Mouse (Mus musculus) CH12.LX (cell line): ENCODE results near the gene Cd81. TPM values are rescaled to one million over a fixed set of nuclear protein-coding genes. Genes with fewer than 3 reads are reported as not detected.

Experiments used
- DNase-seq: peaks from one replicate; pipeline ENCODE4 v3.0.0-alpha.2; 2013; ENCODE audit errors: extremely low read depth
- H3K27ac ChIP-seq: 2 replicates; pipeline ENCODE4 v1.5.1; 2012; ENCODE audit warnings: low read depth, mild to moderate bottlenecking, control low read depth, moderate library complexity; ENCODE audit not compliant: insufficient read depth
- H3K27me3 ChIP-seq: replicated peaks from 2 replicates; pipeline ENCODE3; 2012; ENCODE audit warnings: inconsistent platforms
- H3K36me3 ChIP-seq, 2 experiments: replicated peaks in 1 of 2; 2 replicates each; pipeline versions ENCODE3 to v1.6.1; 2012; ENCODE audit warnings: inconsistent platforms in 1 of 2, low read length in 1 of 2, mild to moderate bottlenecking in 1 of 2, mixed read lengths in 1 of 2, moderate library complexity in 1 of 2; ENCODE audit not compliant: control insufficient read depth in 1 of 2, insufficient read depth in 1 of 2
- H3K4me1 ChIP-seq, 2 experiments: 2 replicates each; pipeline ENCODE4 v1.6.1; 2012; ENCODE audit warnings: inconsistent platforms in 1 of 2, moderate library complexity in 1 of 2; ENCODE audit not compliant: insufficient read depth in 2 of 2, control insufficient read depth in 1 of 2
- H3K4me2 ChIP-seq: 2 replicates; pipeline ENCODE4 v1.6.1; 2012; ENCODE audit warnings: low read depth, mild to moderate bottlenecking, control low read depth; ENCODE audit not compliant: poor library complexity, insufficient read depth, severe bottlenecking
- H3K4me3 ChIP-seq, 3 experiments: fragments of 150-350 bp in 1 of 3; sonication (generic) in 1 of 3; replicated peaks in 1 of 3; 2 replicates each; pipeline versions ENCODE3 to v1.5.1; 2011 to 2012; ENCODE audit warnings: low read depth in 2 of 3, low read length in 2 of 3, mild to moderate bottlenecking in 2 of 3, moderate library complexity in 2 of 3, control low read depth in 1 of 3, improper control_type of control experiment in 1 of 3, inconsistent platforms in 1 of 3, mixed read lengths in 1 of 3; ENCODE audit not compliant: poor library complexity in 1 of 3
- H3K79me2 ChIP-seq: replicated peaks from 2 replicates; pipeline ENCODE4 v1.6.1; 2012; ENCODE audit warnings: mild to moderate bottlenecking, moderate library complexity; ENCODE audit not compliant: control insufficient read depth, poor library complexity, insufficient read depth, severe bottlenecking; ENCODE audit errors: extremely low read depth
- H3K9ac ChIP-seq: 2 replicates; pipeline ENCODE4 v1.6.1; 2012; ENCODE audit warnings: low read depth, mild to moderate bottlenecking, control low read depth, moderate library complexity; ENCODE audit not compliant: insufficient read depth
- H3K9me3 ChIP-seq: replicated peaks from 2 replicates; pipeline ENCODE3; 2012; ENCODE audit warnings: low read length, inconsistent platforms, mixed read lengths
- CHD1 ChIP-seq: IDR thresholded peaks from 2 replicates; pipeline ENCODE4 v1.6.1; 2012; ENCODE audit warnings: low read depth, low read length, improper control_type of control experiment, inconsistent platforms
- CHD2 ChIP-seq: IDR thresholded peaks from 2 replicates; pipeline ENCODE4 v1.6.1; 2011; ENCODE audit warnings: low read length, improper control_type of control experiment
- E2F4 ChIP-seq: IDR thresholded peaks from 2 replicates; pipeline ENCODE4 v1.6.1; 2011; ENCODE audit warnings: low read depth, low read length, improper control_type of control experiment; ENCODE audit not compliant: insufficient replicate concordance
- GABPA ChIP-seq: IDR thresholded peaks from 2 replicates; pipeline ENCODE4 v1.6.1; 2012; ENCODE audit warnings: low read depth, low read length, improper control_type of control experiment, inconsistent platforms; ENCODE audit not compliant: insufficient replicate concordance
- IRF4 ChIP-seq: IDR thresholded peaks from 2 replicates; pipeline ENCODE4 v1.6.1; 2014; ENCODE audit warnings: low read depth, mild to moderate bottlenecking, inconsistent platforms, low read length, improper control_type of control experiment
- JUND ChIP-seq: conservative IDR thresholded peaks from 2 replicates; pipeline ENCODE4 v1.6.1; 2011; ENCODE audit warnings: low read depth, low read length, improper control_type of control experiment
- MAFK ChIP-seq: IDR thresholded peaks from 2 replicates; pipeline ENCODE4 v1.6.1; 2011; ENCODE audit warnings: low read length, improper control_type of control experiment; ENCODE audit not compliant: insufficient replicate concordance
- MAX ChIP-seq: IDR thresholded peaks from 2 replicates; pipeline ENCODE4 v1.6.1; 2011; ENCODE audit warnings: low read length, improper control_type of control experiment
- MAZ ChIP-seq: IDR thresholded peaks from 2 replicates; pipeline ENCODE4 v1.6.1; 2012; ENCODE audit warnings: low read depth, mild to moderate bottlenecking, inconsistent platforms, low read length, improper control_type of control experiment, moderate library complexity
- MEF2A ChIP-seq: IDR thresholded peaks from 2 replicates; pipeline ENCODE4 v1.6.1; 2014; ENCODE audit warnings: low read depth, mild to moderate bottlenecking, inconsistent platforms, low read length, improper control_type of control experiment, borderline replicate concordance
- MXI1 ChIP-seq: IDR thresholded peaks from 2 replicates; pipeline ENCODE4 v1.6.1; 2011; ENCODE audit warnings: mild to moderate bottlenecking, low read depth, low read length, improper control_type of control experiment
- MYC ChIP-seq: IDR thresholded peaks from 2 replicates; pipeline ENCODE4 v1.6.1; 2011; ENCODE audit warnings: low read depth, mild to moderate bottlenecking, improper control_type of control experiment, low read length
- NELFE ChIP-seq: IDR thresholded peaks from 2 replicates; pipeline ENCODE4 v1.6.1; 2011; ENCODE audit warnings: low read depth, low read length, improper control_type of control experiment
- PAX5 ChIP-seq: IDR thresholded peaks from 2 replicates; pipeline ENCODE4 v1.6.1; 2012; ENCODE audit warnings: low read length, inconsistent platforms, mixed read lengths
- POLR2A ChIP-seq: IDR thresholded peaks from 2 replicates; pipeline ENCODE4 v1.6.1; 2011; ENCODE audit warnings: low read depth, mild to moderate bottlenecking, improper control_type of control experiment, low read length
- POLR2AphosphoS2 ChIP-seq: IDR thresholded peaks from 2 replicates; pipeline ENCODE4 v1.6.1; 2011; ENCODE audit warnings: low read depth, low read length, improper control_type of control experiment
- RCOR1 ChIP-seq: conservative IDR thresholded peaks from 2 replicates; pipeline ENCODE4 v1.6.1; 2012; ENCODE audit warnings: low read depth, mild to moderate bottlenecking, inconsistent platforms, low read length, improper control_type of control experiment
- SIN3A ChIP-seq: IDR thresholded peaks from 2 replicates; pipeline ENCODE4 v1.6.1; 2012; ENCODE audit warnings: low read length, improper control_type of control experiment, inconsistent platforms
- SMC3 ChIP-seq: IDR thresholded peaks from 2 replicates; pipeline ENCODE4 v1.6.1; 2011; ENCODE audit warnings: low read depth, low read length, improper control_type of control experiment
- TBP ChIP-seq: conservative IDR thresholded peaks from 2 replicates; pipeline ENCODE4 v1.6.1; 2011; ENCODE audit warnings: low read depth, low read length, improper control_type of control experiment
- TCF12 ChIP-seq: IDR thresholded peaks from 2 replicates; pipeline ENCODE4 v1.6.1; 2014; ENCODE audit warnings: low read depth, mild to moderate bottlenecking, inconsistent platforms, low read length, improper control_type of control experiment
- UBTF ChIP-seq: IDR thresholded peaks from 2 replicates; pipeline ENCODE4 v1.6.1; 2012; ENCODE audit warnings: low read depth, mild to moderate bottlenecking, inconsistent platforms, low read length, improper control_type of control experiment, moderate library complexity
- ZC3H11A ChIP-seq: IDR thresholded peaks from 2 replicates; pipeline ENCODE4 v1.6.1; 2012; ENCODE audit warnings: low read depth, mild to moderate bottlenecking, inconsistent platforms, low read length, improper control_type of control experiment
- ZKSCAN1 ChIP-seq: IDR thresholded peaks from 2 replicates; pipeline ENCODE4 v1.6.1; 2012; ENCODE audit warnings: low read depth, inconsistent platforms, low read length, improper control_type of control experiment, borderline replicate concordance
- dilution Hi-C: fragments of 300-500 bp; cut with MboI; formaldehyde crosslinking; loops from 2 replicates; pipeline ENCODE4 v1.14.3; 2020; ENCODE audit warnings: low sequenced_read_pairs; ENCODE audit not compliant: extremely low pct_unique_long_range_greater_than_20kb, extremely low pct_ligation_motif_present
- in situ Hi-C: fragments of 300-500 bp; cut with MboI; formaldehyde crosslinking; loops from 3 replicates; pipeline ENCODE4 v1.14.3; 2019; ENCODE audit warnings: low sequenced_read_pairs, low pct_ligation_motif_present, low pct_unique_long_range_greater_than_20kb, mixed read lengths
- polyA plus RNA-seq: library from polyadenylated mRNA; unstranded; fragments of >175 nt; gene quantifications from 2 replicates; pipeline ENCODE4 v1.2.1, GENCODE M21; 2012; ENCODE audit warnings: low read depth; ENCODE audit not compliant: insufficient read length
- total RNA-seq, 2 experiments: library from RNA; depleted of rRNA; stranded (reverse); fragments of 300-350 nt in 1 of 2; fragments of >200 nt in 1 of 2; gene quantifications; 2 replicates each; pipeline ENCODE4 v1.2.3; 2012 to 2014

Cd81 gene
- total and polyA plus RNA-seq, 3 experiments = 318 to 352 (median 327) TPM

- H3K9me3 ChIP-seq = no peaks in the 10 kb centered on the region
- peaks cover 39 to 70% of the 10 kb centered on the region in 2 experiments for H3K4me1 ChIP-seq
- H3K79me2 ChIP-seq = peaks cover 64% of the 10 kb centered on the region
- in situ Hi-C loops = no loop called here
- peak overlapping the region; percentile 10; the same call in 1 of the 2 replicates for H3K27ac ChIP-seq
- peaks cover 21 to 53% of the 10 kb centered on the region in 2 experiments for H3K36me3 ChIP-seq
- DNase-seq = no peak
- no peaks in the 10 kb centered on the region for H3K27me3 ChIP-seq
- TF ChIP-seq POLR2A (0 out of 2 replicates have a peak, but pooled peaks have one; percentile 32), MXI1 (peak; percentile 46; the same call in 1 of the 2 replicates), JUND (no peak), CHD2 (no peak), CHD1 (0 out of 2 replicates have a peak, but pooled peaks have one; percentile 38), MAX (peak; percentile 57; the same call in 1 of the 2 replicates), PAX5 (no peak), MYC (peak; percentile 56; the same call in 1 of the 2 replicates), IRF4 (no peak), SIN3A (0 out of 2 replicates have a peak, but pooled peaks have one; percentile 36), E2F4 (no peak)
- dilution Hi-C loops = no loop called here
- peak overlapping the region; percentile 77 for H3K9ac ChIP-seq
- H3K4me3 ChIP-seq = peak overlapping the region; percentile 79 to 91 (median 90)
- peak overlapping the region; percentile 78 for H3K4me2 ChIP-seq
These were observed 1.5 kb downstream of the Cd81 start for GRCm38 (mm10) chr7:143053961-143054611.

- peak overlapping the region; percentile 78 for H3K4me2 ChIP-seq
- 0 out of 2 replicates have a peak, but pooled peaks have one; percentile 5 for TF ChIP-seq SIN3A
- TF ChIP-seq ZC3H11A = no peak
- peak overlapping the region; percentile 77 for H3K9ac ChIP-seq
- H3K4me3 ChIP-seq = peak overlapping the region; percentile 79 to 91 (median 90)
- in situ Hi-C loops = no loop called here
- no peak for DNase-seq
- 0 out of 2 replicates have a peak overlapping the region, but pooled peaks have one; percentile 25 for H3K27ac ChIP-seq
- peaks cover 21 to 58% of the 10 kb centered on the region in 2 experiments for H3K36me3 ChIP-seq
- dilution Hi-C loops = no loop called here
- H3K27me3 ChIP-seq = no peaks in the 10 kb centered on the region
- peaks cover 69% of the 10 kb centered on the region for H3K79me2 ChIP-seq
- H3K9me3 ChIP-seq = no peaks in the 10 kb centered on the region
- peaks cover 39 to 76% of the 10 kb centered on the region in 2 experiments for H3K4me1 ChIP-seq
These were observed 2.0 kb downstream of the Cd81 start for GRCm38 (mm10) chr7:143054612-143054965.

- Histone ChIP-seq H3K4me2 (peak overlapping the region; percentile 78), H3K27me3 (no peaks in the 10 kb centered on the region), H3K36me3 (peaks cover 23 to 61% of the 10 kb centered on the region in 2 experiments), H3K4me1 (peaks cover 39 to 75% of the 10 kb centered on the region in 2 experiments), H3K9ac (peak overlapping the region; percentile 77), H3K27ac (0 out of 2 replicates have a peak overlapping the region, but pooled peaks have one; percentile 25), H3K79me2 (peaks cover 72% of the 10 kb centered on the region), H3K4me3 (peak overlapping the region; percentile 79 to 91 (median 90)), H3K9me3 (no peaks in the 10 kb centered on the region)
- no peak for DNase-seq
- dilution Hi-C loops (no loop called here), in situ Hi-C loops (no loop called here)
- TF ChIP-seq MXI1 (no peak), JUND (no peak), NELFE (no peak), SMC3 (no peak), POLR2AphosphoS2 (no peak), ZC3H11A (no peak), TBP (no peak), ZKSCAN1 (no peak), UBTF (no peak), TCF12 (no peak), MAX (no peak), GABPA (no peak), SIN3A (no peak), MAFK (no peak), MEF2A (no peak), RCOR1 (no peak), CHD1 (no peak), MAZ (no peak)
These were observed 2.5 kb downstream of the Cd81 start for GRCm38 (mm10) chr7:143055001-143055400.
